Mouse (Mus musculus) cortical plate, adult 2 months (tissue): ENCODE results near the gene Fam166a. TPM values are rescaled to one million over a fixed set of nuclear protein-coding genes. Genes with fewer than 3 reads are reported as not detected.

Experiments
- H3K27ac ChIP-seq: fragments of 200-500 bp; 2 replicates; pipeline ENCODE4 v1.5.1; 2012; ENCODE audit warnings: low read length, control low read depth, inconsistent platforms; ENCODE audit not compliant: insufficient read depth
- H3K4me1 ChIP-seq: fragments of 200-500 bp; 2 replicates; pipeline ENCODE4 v1.6.1; 2011; ENCODE audit warnings: low read length; ENCODE audit not compliant: control insufficient read depth, insufficient read depth
- H3K4me3 ChIP-seq: fragments of 200-500 bp; 2 replicates; pipeline ENCODE4 v1.5.1; 2011; ENCODE audit warnings: mild to moderate bottlenecking, low read length, control low read depth; ENCODE audit not compliant: insufficient read depth
- CTCF ChIP-seq: fragments of 200-500 bp; IDR thresholded peaks from 2 replicates; pipeline ENCODE4 v1.5.1; 2011; ENCODE audit warnings: mild to moderate bottlenecking, control low read depth, low read length; ENCODE audit not compliant: insufficient read depth; ENCODE audit errors: extremely low read depth
- POLR2A ChIP-seq: fragments of 200-500 bp; IDR thresholded peaks from 2 replicates; pipeline ENCODE4 v1.6.1; 2011; ENCODE audit warnings: mild to moderate bottlenecking, low read length, control low read depth; ENCODE audit not compliant: insufficient read depth; ENCODE audit errors: extremely low read depth
- polyA plus RNA-seq: library from polyadenylated mRNA; depleted of rRNA; stranded (reverse); fragments of >200 nt; gene quantifications from 2 replicates; pipeline ENCODE4 v1.2.3, GENCODE M21; 2012

Gene Fam166a
- polyA plus RNA-seq, 1 experiment = 0.19 TPM

DNA sequence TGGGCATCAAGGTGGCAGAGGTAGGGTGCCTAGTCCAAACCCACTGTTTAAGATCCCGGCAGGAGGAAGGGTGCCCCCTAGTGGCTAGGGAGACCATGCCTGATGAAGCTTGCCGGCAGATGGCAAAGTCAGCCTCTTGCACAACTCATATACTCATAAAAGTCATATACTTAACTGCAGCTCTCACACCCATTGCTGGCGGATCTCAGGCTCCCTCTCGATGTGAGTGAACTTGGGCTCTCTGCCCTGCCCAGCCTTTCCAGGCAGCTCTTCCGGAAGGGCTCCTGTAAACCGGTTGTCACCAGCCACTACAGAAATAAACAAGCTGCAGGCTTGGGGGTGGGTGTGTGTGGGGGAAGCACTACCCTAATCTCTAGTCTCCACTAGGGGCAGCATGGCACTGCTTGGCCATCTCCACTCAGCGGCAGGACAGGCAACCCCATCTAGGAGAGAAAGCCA is 9.9 kb downstream of the Fam166a start:
- H3K4me3 ChIP-seq = peak overlapping the region; percentile 2; the same call in 1 of the 2 replicates
- H3K27ac ChIP-seq = 0 out of 2 replicates have a peak overlapping the region, but pooled peaks have one; percentile 15
- TF ChIP-seq POLR2A = no peak
- peak; percentile 82 for TF ChIP-seq CTCF
- H3K4me1 ChIP-seq = peaks cover 2% of the 10 kb centered on the region; the same call in 1 of the 2 replicates

DNA sequence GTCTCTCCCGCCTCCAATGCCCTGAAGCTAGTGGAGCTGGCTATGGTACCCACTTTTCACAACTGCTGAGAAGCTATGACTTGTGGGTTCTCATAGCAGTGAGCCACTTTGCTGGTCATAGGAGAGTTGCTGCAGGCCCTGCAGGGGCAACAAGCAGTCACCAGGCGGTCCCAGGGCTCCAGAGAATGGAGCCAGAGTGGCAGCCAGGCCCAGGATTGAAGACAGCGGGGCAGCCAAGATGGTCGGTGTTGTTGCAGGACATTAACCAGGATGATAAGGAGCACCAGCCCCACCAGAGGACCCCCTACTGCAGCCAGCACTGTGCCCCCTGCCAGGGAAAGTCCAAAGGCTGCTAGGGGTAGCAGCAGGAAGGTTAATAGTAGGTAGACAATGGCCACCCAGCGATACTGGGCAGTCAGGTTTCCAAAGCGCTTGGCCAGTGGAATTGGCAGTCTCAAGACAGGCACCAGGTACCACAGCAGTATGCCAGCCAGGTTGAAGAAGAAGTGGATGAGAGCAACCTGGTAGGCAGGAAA is 10.5 kb downstream of the Fam166a start:
- TF ChIP-seq CTCF = no peak
- no peak for TF ChIP-seq POLR2A
- Histone ChIP-seq H3K4me1 (no peaks in the 10 kb centered on the region), H3K27ac (no peak overlapping the region), H3K4me3 (no peak overlapping the region)

DNA sequence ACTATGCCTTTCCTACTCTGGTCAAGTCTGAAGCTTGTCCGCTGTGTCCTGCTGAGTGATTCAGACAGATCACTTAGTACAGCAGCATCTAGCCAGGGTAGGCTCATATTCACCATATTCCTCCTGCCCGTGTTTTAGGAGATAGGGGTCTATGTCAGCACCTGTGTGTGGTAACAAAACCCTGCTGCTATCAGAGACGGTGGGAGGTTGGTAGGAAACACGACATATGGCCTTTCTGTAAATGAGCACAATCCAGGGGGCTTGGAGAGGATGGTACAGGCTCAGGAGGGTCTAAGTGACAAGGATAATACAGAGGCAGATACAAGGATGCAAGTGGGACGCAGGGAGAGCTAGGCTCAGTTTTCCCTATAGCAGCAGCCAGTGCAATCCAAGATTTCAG is 11.0 kb downstream of the Fam166a start:
- Histone ChIP-seq H3K27ac (no peak overlapping the region), H3K4me1 (no peaks in the 10 kb centered on the region), H3K4me3 (no peak overlapping the region)
- no peak for TF ChIP-seq POLR2A
- TF ChIP-seq CTCF = no peak

DNA sequence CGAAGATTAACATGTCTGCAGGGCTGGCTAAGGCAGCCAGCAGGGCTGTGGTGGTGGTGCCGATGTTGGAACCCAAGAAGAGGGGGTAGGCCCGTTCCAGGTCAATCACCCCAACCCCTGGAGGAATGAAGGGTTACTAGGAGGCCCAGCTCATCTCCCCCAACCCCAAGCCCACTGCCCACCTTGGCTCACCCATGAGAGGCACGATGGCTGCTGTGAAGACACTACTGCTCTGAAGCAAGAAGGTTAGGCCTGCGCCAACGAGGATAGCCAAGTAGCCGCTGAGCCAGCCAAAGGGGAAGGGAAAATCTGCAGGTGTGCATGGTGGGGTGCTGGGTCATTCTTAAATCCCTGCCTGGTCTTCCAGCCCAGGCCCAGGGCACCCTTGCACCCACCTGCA is 12.0 kb downstream of the Fam166a start:
- no peak for TF ChIP-seq CTCF
- TF ChIP-seq POLR2A = no peak
- Histone ChIP-seq H3K4me1 (no peaks in the 10 kb centered on the region), H3K27ac (no peak overlapping the region), H3K4me3 (no peak overlapping the region)

DNA sequence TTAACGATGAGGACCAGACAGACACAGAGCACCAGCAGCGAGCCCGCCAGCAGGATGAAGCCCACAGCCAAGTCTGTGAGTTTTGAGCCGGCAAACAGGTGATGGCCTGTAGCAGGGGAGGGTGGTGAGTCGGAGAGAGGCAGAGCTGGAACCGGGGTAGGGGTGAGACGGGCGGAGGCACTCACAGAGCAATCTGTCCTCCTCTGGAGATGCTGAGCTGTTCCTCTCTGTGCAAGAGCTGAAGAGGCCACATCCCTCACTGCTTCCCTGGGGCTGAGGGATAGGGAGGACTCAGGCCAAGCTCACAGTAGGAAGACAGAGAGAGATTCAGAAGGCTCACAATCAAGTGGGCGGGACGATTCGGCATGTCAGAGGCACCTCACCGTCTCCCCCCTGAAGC is 12.5 kb downstream of the Fam166a start:
- Histone ChIP-seq H3K27ac (no peak overlapping the region), H3K4me1 (no peaks in the 10 kb centered on the region), H3K4me3 (no peak overlapping the region)
- TF ChIP-seq POLR2A (no peak), CTCF (no peak)

DNA sequence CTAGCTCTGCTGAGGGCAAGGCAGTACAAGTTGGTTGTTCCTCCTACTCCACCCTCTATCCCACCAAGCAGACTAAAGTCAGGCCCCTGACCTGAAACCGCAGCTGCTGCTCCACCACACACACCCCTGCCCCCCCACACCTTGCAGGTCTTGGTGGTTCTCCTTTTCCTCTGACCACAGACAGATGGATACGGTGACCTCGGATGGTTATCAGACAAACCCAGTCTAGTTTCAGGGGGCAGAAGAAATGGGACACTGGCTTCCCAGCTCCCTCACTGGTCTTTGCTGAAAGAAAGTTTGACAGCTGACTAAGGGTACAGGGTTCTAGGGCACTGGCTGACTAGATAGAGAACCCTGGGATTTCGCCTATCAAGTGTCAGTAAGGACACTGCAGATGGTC is 14.9 kb downstream of the Fam166a start:
- no peak overlapping the region for H3K27ac ChIP-seq
- TF ChIP-seq CTCF (no peak), POLR2A (no peak)
- no peak overlapping the region for H3K4me3 ChIP-seq
- no peaks in the 10 kb centered on the region for H3K4me1 ChIP-seq

DNA sequence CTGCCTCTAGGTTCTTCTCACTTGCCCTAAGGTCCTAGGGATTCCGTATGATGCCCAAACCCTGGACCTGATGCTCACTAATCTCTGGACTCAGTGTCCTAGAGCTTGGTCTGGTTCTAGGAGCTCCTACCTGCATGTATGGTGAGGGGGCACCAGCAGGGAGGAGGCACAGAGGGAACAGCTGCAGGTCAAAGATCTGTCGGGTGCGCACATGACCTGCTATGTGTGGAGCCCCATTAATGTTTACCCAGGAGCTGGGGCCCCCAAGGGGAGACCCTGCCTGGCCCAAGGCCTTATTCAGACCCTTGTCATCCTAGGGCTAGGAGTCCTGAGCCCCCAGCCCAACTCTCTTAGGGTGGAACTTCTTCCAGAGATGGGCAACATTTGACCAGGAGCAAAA is 15.5 kb downstream of the Fam166a start, which contains the start of gene Slc34a3:
Gene Slc34a3 (minus strand): TSS at position 315 of the 400 bp plus-strand sequence.
- TF ChIP-seq CTCF = no peak
- no peak for TF ChIP-seq POLR2A
- Histone ChIP-seq H3K4me3 (no peak within 1 kb of the TSS), H3K27ac (no peak within 1 kb of the TSS), H3K4me1 (no peaks in the 10 kb centered on the region)

DNA sequence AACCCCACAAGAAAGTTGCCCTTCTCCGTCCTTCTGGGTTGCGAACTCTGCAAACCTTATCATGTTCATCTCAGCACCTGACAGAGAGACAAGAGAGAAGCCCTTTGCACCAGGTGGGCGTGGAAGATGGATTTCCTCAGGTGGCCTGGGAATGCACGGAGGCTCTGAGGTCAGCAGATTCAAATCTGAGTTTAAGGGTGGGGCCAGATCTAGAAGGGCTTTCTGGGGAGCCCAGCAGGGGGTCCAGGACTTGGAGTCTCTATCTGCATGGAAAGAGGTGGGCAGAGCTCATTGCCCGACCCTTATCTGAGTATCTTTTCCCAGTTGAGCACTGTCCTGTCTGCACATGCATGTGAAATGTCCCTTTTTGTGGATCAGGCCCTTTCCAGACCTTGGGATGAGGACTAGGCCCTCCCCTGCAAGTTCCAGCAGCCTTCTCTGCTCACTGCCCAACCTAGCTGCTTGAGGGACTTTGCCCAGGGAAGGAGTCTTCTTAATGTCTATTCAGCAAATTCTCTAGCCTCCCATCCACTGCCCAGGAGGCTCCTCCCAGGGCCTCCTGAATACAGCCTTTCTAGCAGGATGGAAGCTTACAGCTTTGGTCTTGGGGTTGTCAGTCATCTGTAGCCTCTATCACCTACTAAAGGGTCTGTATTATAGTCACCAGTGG is 16.1 kb downstream of the Fam166a start:
- TF ChIP-seq POLR2A (no peak), CTCF (no peak)

DNA sequence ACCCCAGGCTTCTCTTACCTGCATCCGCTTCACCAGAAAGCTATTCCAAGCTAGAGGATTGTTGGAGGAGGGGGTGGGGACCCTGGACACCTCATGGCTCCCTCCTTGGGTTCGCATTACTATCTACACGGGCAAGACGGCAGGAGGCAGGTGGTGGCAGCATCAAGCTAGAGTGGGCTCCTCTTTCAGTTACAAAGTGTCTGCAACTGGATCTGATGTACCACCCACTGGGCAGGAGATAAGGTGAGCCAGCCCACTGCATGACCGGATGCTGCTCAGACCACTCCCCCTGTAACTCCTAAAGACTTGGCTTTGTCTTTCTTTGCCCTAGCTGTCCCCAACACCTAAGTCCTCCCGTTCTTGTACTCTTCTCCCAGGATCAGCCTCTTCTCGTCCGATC is 18.1 kb downstream of the Fam166a start, which contains the start of gene Rnf224:
Gene Rnf224 (minus strand): TSS at position 174 of the 400 bp plus-strand sequence.
- no peak within 1 kb of the TSS for H3K27ac ChIP-seq
- peaks cover 2% of the 10 kb centered on the region; the same call in 1 of the 2 replicates for H3K4me1 ChIP-seq
- H3K4me3 ChIP-seq = no peak within 1 kb of the TSS
- TF ChIP-seq POLR2A (no peak), CTCF (no peak)

More for the DNA sequence above, 16.1 kb downstream of the Fam166a start:
- no peaks in the 10 kb centered on the region for H3K4me1 ChIP-seq
- no peak overlapping the region for H3K4me3 ChIP-seq
- H3K27ac ChIP-seq = no peak overlapping the region

DNA sequence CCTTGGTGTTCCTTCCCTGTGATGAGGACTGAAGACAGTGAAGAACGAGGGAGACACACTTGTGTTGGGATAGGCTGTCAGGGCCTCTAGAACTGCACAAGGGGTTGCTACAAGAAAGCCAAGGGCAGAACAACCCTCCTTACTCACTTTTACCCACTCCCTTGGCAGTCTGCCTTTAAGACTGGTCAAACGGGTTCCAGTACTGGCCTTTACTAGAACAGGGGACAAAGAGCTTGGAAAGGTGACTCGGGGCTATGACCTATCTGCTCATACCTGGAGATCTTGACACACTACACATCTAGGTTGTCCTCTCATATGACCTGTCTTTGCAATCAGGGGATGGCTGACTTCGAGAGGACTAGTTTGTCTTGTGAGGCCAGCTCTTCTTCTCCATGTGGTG is 19.0 kb downstream of the Fam166a start:
- Histone ChIP-seq H3K4me3 (no peak overlapping the region), H3K4me1 (peaks cover 3% of the 10 kb centered on the region; the same call in 1 of the 2 replicates), H3K27ac (no peak overlapping the region)
- no peak for TF ChIP-seq POLR2A
- no peak for TF ChIP-seq CTCF
